Mouse (Mus musculus) stomach, postnatal 0 days (tissue): ENCODE measurements around the gene Cpped1. TPM values are rescaled to one million over a fixed set of nuclear protein-coding genes. Genes with fewer than 3 reads are reported as not detected.

Experiments used
- ATAC-seq: fragments of 200-750 bp; cut with Nextera tagmentation; 2 replicates; pipeline ENCODE4 v1.8.0; 2017; ENCODE audit not compliant: low FRiP score, low TSS enrichment
- DNase-seq: peaks from one replicate; pipeline ENCODE4 v3.0.0-alpha.2; 2016; ENCODE audit warnings: low spot score
- H3K27ac ChIP-seq: fragments of 300-500 bp; sonication (generic); replicated peaks from 2 replicates; pipeline ENCODE4 v1.5.1; 2014; ENCODE audit warnings: mild to moderate bottlenecking, control low read depth
- H3K27me3 ChIP-seq: fragments of 300-500 bp; sonication (generic); 2 replicates; pipeline ENCODE4 v1.6.1; 2014; ENCODE audit warnings: low read length; ENCODE audit not compliant: control insufficient read depth, insufficient read depth
- H3K36me3 ChIP-seq: fragments of 300-500 bp; sonication (generic); 2 replicates; pipeline ENCODE4 v1.6.1; 2014; ENCODE audit warnings: low read length, mixed read lengths; ENCODE audit not compliant: control insufficient read depth, insufficient read depth
- H3K4me1 ChIP-seq: fragments of 300-500 bp; sonication (generic); replicated peaks from 2 replicates; pipeline ENCODE4 v1.6.1; 2014; ENCODE audit warnings: antibody characterized with exemption; ENCODE audit not compliant: control insufficient read depth, insufficient read depth
- H3K4me2 ChIP-seq: fragments of 300-500 bp; sonication (generic); replicated peaks from 2 replicates; pipeline ENCODE4 v1.6.1; 2014; ENCODE audit warnings: low read depth, mild to moderate bottlenecking, control low read depth, moderate library complexity
- H3K4me3 ChIP-seq: fragments of 300-500 bp; sonication (generic); 2 replicates; pipeline ENCODE4 v1.5.1; 2014; ENCODE audit warnings: low read depth, low read length, control low read depth
- H3K9ac ChIP-seq: fragments of 300-500 bp; sonication (generic); 2 replicates; pipeline ENCODE4 v1.6.1; 2014; ENCODE audit warnings: mild to moderate bottlenecking, low read length, control low read depth, mixed read lengths
- H3K9me3 ChIP-seq: fragments of 300-500 bp; sonication (generic); 2 replicates; pipeline ENCODE4 v1.6.1; 2016; ENCODE audit warnings: low read length; ENCODE audit not compliant: control insufficient read depth
- CTCF ChIP-seq: IDR thresholded peaks from 2 replicates; pipeline ENCODE4 v1.5.1; 2016; ENCODE audit warnings: antibody characterized with exemption, low read depth, mild to moderate bottlenecking, moderate library complexity
- EP300 ChIP-seq: optimal IDR thresholded peaks from 2 replicates; pipeline ENCODE3; 2016; ENCODE audit warnings: antibody characterized with exemption
- WGBS: fragments of 180-500 bp; shearing (Covaris S2); extraction: QIAGEN DNeasy Blood & Tissue Kit; methylation state at CpG from one replicate; pipeline ENCODE4 v1.1.7; 2014; 5-methylcytosine and 5-hydroxymethylcytosine counted together
- polyA plus RNA-seq: library from polyadenylated mRNA; unstranded; fragments of >200 nt; fragmentation: Nextera tagmentation; extraction: Ambion mirVana; gene quantifications from 2 replicates; pipeline ENCODE4 v1.2.1, GENCODE M21; 2015

Gene Cpped1
- polyA plus RNA-seq, 1 experiment from 2014 or later, result 16.0 TPM

DNA sequence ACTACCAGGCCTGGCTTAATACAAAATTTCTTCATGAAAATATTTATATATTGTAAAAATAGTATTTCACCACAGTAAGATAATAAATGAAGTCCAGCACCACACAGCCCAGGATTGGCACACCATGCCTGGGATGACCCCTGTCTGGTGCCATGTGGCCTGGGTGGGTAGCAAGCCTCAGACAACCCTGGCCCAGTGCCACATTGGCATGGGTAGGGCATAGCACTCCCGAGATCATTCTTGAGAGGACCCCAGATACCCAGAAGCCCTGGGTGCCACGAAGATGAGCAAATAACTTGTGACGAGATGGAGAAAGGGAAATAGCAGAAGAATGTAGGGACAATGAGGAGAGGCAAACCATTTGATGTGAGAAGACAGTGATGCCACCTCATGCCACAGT lies 36.0 kb downstream of the Cpped1 start:
- no peaks in the 10 kb centered on the region for H3K36me3 ChIP-seq
- H3K9ac ChIP-seq, result no peak overlapping the region
- no peak overlapping the region for H3K4me3 ChIP-seq
- TF ChIP-seq EP300 (no peak), CTCF (no peak)
- H3K9me3 ChIP-seq, result no peaks in the 10 kb centered on the region
- WGBS, result 90% methylated on average over 3 of the region's 3 CpGs
- no peaks in the 10 kb centered on the region for H3K4me1 ChIP-seq
- DNase-seq (no peak), ATAC-seq (no peak)
- H3K4me2 ChIP-seq, result no peak overlapping the region
- H3K27me3 ChIP-seq, result no peaks in the 10 kb centered on the region
- no peak overlapping the region for H3K27ac ChIP-seq

- DNase-seq, result no peak
- H3K4me3 ChIP-seq, result no peak overlapping the region
- H3K36me3 ChIP-seq, result no peaks in the 10 kb centered on the region
- no peaks in the 10 kb centered on the region for H3K9me3 ChIP-seq
- H3K4me2 ChIP-seq, result no peak overlapping the region
- 49% methylated on average over 3 of the region's 3 CpGs for WGBS
- no peak for ATAC-seq
- H3K27me3 ChIP-seq, result no peaks in the 10 kb centered on the region
- no peaks in the 10 kb centered on the region for H3K4me1 ChIP-seq
- TF ChIP-seq EP300 (no peak), CTCF (no peak)
- H3K27ac ChIP-seq, result no peak overlapping the region
- H3K9ac ChIP-seq, result no peak overlapping the region
Observed at GRCm38 (mm10) chr16:11868486-11868885, 40.8 kb downstream of the Cpped1 start.

DNA sequence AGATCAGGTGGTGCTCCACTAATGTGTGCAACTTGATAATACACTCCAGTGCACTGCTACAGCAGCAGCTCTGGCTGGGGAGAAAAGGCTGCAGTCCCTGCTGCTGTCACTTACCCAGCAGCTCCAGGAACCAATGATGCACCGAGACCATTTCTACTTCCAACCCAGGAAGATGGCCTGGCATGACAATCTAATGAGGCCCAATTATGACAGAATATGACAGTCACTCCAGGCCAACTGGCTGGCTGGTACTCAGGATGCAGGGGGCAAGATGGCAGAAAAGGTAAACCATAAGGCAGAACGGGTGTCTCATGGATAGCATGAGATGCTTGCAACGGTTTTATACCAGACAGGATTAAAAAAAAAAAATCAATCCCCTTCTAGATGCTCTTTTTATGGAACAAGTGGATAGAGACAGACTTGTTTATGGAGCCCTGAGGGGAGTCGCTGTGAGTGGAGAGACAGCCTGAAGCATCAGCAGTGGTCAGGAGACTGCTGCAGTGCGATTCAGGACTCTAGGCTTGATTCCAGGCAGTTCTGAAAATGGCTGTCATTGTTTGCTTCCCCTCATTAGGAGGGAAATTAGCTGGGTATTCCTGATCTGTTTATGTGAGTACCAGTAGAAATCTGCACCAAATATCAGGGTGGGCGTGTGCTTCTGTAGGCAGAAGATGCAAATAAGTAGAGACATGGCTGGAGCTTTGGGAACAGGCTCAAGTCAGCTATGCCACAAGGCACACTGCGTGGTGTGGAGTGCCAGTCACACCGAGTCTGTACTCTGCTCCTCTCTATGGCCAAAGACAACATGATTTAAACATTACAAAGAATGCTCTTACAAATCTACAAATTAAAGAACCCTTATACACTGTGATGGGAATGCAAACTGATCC lies 56.3 kb downstream of the Cpped1 start:
- H3K9ac ChIP-seq, result no peak overlapping the region
- no peak overlapping the region for H3K4me2 ChIP-seq
- no peaks in the 10 kb centered on the region for H3K4me1 ChIP-seq
- no peaks in the 10 kb centered on the region for H3K9me3 ChIP-seq
- no peaks in the 10 kb centered on the region for H3K27me3 ChIP-seq
- no peak overlapping the region for H3K27ac ChIP-seq
- DNase-seq (no peak), ATAC-seq (no peak)
- no peaks in the 10 kb centered on the region for H3K36me3 ChIP-seq
- 81% methylated on average over 8 of the region's 8 CpGs for WGBS
- H3K4me3 ChIP-seq, result no peak overlapping the region
- TF ChIP-seq EP300 (no peak), CTCF (no peak)

GRCm38 (mm10) chr16:11848990-11849658 lies 60.1 kb downstream of the Cpped1 start:
- ATAC-seq, result no peak
- 73% methylated on average over 5 of the region's 5 CpGs for WGBS
- no peak overlapping the region for H3K27ac ChIP-seq
- H3K4me2 ChIP-seq, result no peak overlapping the region
- no peaks in the 10 kb centered on the region for H3K27me3 ChIP-seq
- no peaks in the 10 kb centered on the region for H3K9me3 ChIP-seq
- no peak for DNase-seq
- H3K36me3 ChIP-seq, result no peaks in the 10 kb centered on the region
- TF ChIP-seq CTCF (no peak), EP300 (no peak)
- no peak overlapping the region for H3K9ac ChIP-seq
- H3K4me3 ChIP-seq, result no peak overlapping the region
- no peaks in the 10 kb centered on the region for H3K4me1 ChIP-seq

- no peaks in the 10 kb centered on the region for H3K9me3 ChIP-seq
- DNase-seq (no peak), ATAC-seq (no peak)
- no peaks in the 10 kb centered on the region for H3K27me3 ChIP-seq
- 90% methylated on average over 5 of the region's 5 CpGs for WGBS
- H3K36me3 ChIP-seq, result no peaks in the 10 kb centered on the region
- TF ChIP-seq CTCF, result no peak
- TF ChIP-seq EP300, result no peak
- no peak overlapping the region for H3K27ac ChIP-seq
- no peaks in the 10 kb centered on the region for H3K4me1 ChIP-seq
- no peak overlapping the region for H3K4me3 ChIP-seq
- no peak overlapping the region for H3K9ac ChIP-seq
- no peak overlapping the region for H3K4me2 ChIP-seq
Observed at GRCm38 (mm10) chr16:11845309-11845708, 63.9 kb downstream of the Cpped1 start.

- no peak for DNase-seq
- 100% methylated on average over 2 of the region's 2 CpGs for WGBS
- no peak overlapping the region for H3K9ac ChIP-seq
- no peak for ATAC-seq
- no peak overlapping the region for H3K4me3 ChIP-seq
- no peaks in the 10 kb centered on the region for H3K36me3 ChIP-seq
- H3K4me2 ChIP-seq, result no peak overlapping the region
- no peaks in the 10 kb centered on the region for H3K4me1 ChIP-seq
- H3K27ac ChIP-seq, result no peak overlapping the region
- H3K27me3 ChIP-seq, result no peaks in the 10 kb centered on the region
- no peaks in the 10 kb centered on the region for H3K9me3 ChIP-seq
- TF ChIP-seq CTCF (no peak), EP300 (no peak)
Observed at GRCm38 (mm10) chr16:11843441-11843840, 65.8 kb downstream of the Cpped1 start.
